Mouse (Mus musculus) right cerebral cortex, postnatal 36 days (tissue): ENCODE results near the gene Ifna4.

Experiments
- DNase-seq, 2 experiments: peaks; one replicate each; pipeline ENCODE4 v3.0.0; 2022; ENCODE audit warnings: low spot score in 2 of 2, mixed read lengths in 1 of 2

Ifna4 gene

GRCm38 (mm10) chr4:88867366-88867925 lies 25.8 kb downstream of the Ifna4 start:
- DNase-seq: peak; percentile 18 to 50

GRCm38 (mm10) chr4:88867926-88868911 lies 26.6 kb downstream of the Ifna4 start:
- peak in 1 of 2 experiments; percentile 8 for DNase-seq

- DNase-seq: no peak
These were observed 31.0 kb downstream of the Ifna4 start for GRCm38 (mm10) chr4:88872691-88873090.

- no peak for DNase-seq
These were observed 33.9 kb downstream of the Ifna4 start for GRCm38 (mm10) chr4:88875435-88876095.

GRCm38 (mm10) chr4:88876520-88876919 lies 34.9 kb downstream of the Ifna4 start:
- no peak for DNase-seq

GRCm38 (mm10) chr4:88878246-88878645 lies 36.6 kb downstream of the Ifna4 start:
- DNase-seq: no peak

GRCm38 (mm10) chr4:88878772-88879171 lies 37.1 kb downstream of the Ifna4 start:
- DNase-seq: no peak

GRCm38 (mm10) chr4:88880101-88880500 lies 38.4 kb downstream of the Ifna4 start, which contains the start of gene Ifne:
Gene Ifne (minus strand): TSS chr4:88880201.
- DNase-seq: no peak

GRCm38 (mm10) chr4:88888236-88888635 lies 46.6 kb downstream of the Ifna4 start:
- no peak for DNase-seq
